Mouse (Mus musculus) ES-E14 (cell line): ENCODE measurements around the gene Bmp6. TPM values are rescaled to one million over a fixed set of nuclear protein-coding genes. Genes with fewer than 3 reads are reported as not detected.

Experiments used
- DNase-seq: peaks from one replicate; pipeline ENCODE4 v3.0.0-alpha.2; 2013; ENCODE audit warnings: low read depth, low spot score
- H3K27ac ChIP-seq: 2 replicates; pipeline ENCODE4 v1.5.1; 2012; ENCODE audit warnings: low read depth, mild to moderate bottlenecking, low read length, moderate library complexity, mixed read lengths; ENCODE audit not compliant: poor library complexity, insufficient read depth, severe bottlenecking
- H3K36me3 ChIP-seq: 2 replicates; pipeline ENCODE4 v1.6.1; 2012; ENCODE audit warnings: mild to moderate bottlenecking, low read length, moderate library complexity, mixed read lengths; ENCODE audit not compliant: control insufficient read depth, poor library complexity, insufficient read depth, severe bottlenecking
- H3K4me1 ChIP-seq, 2 experiments: fragments of 150-350 bp in 1 of 2; sonication (generic) in 1 of 2; 2 replicates each; pipeline ENCODE4 v1.6.1; 2012; ENCODE audit warnings: low read length in 2 of 2, mild to moderate bottlenecking in 1 of 2, mixed read lengths in 1 of 2; ENCODE audit not compliant: control insufficient read depth in 2 of 2, insufficient read depth in 2 of 2, poor library complexity in 1 of 2
- H3K4me3 ChIP-seq, 2 experiments: fragments of 150-350 bp in 1 of 2; sonication (generic) in 1 of 2; 2 replicates each; pipeline ENCODE4 v1.5.1; 2012; ENCODE audit warnings: low read length in 2 of 2, low read depth in 1 of 2, mild to moderate bottlenecking in 1 of 2, mixed read lengths in 1 of 2; ENCODE audit not compliant: insufficient read depth in 1 of 2, poor library complexity in 1 of 2, severe bottlenecking in 1 of 2
- H3K9ac ChIP-seq: 2 replicates; pipeline ENCODE4 v1.6.1; 2012; ENCODE audit warnings: low read depth, mild to moderate bottlenecking, low read length, mixed read lengths; ENCODE audit not compliant: poor library complexity, insufficient read depth, severe bottlenecking
- H3K9me3 ChIP-seq: fragments of 150-350 bp; sonication (generic); 2 replicates; pipeline ENCODE4 v1.6.1; 2012; ENCODE audit warnings: low read depth, mild to moderate bottlenecking, low read length; ENCODE audit not compliant: control insufficient read depth, insufficient read depth
- CHD2 ChIP-seq: IDR thresholded peaks from 2 replicates; pipeline ENCODE4 v1.6.1; 2014; ENCODE audit warnings: mild to moderate bottlenecking, low read depth, low read length, inconsistent platforms
- HCFC1 ChIP-seq: IDR thresholded peaks from 2 replicates; pipeline ENCODE4 v1.6.1; 2012; ENCODE audit warnings: low read length, inconsistent platforms, borderline replicate concordance; ENCODE audit not compliant: insufficient read depth
- MAFK ChIP-seq: IDR thresholded peaks from 2 replicates; pipeline ENCODE4 v1.6.1; 2014; ENCODE audit warnings: mild to moderate bottlenecking, low read depth, low read length, inconsistent platforms; ENCODE audit not compliant: insufficient read depth
- ZC3H11A ChIP-seq: IDR thresholded peaks from 2 replicates; pipeline ENCODE4 v1.6.1; 2012; ENCODE audit warnings: low read depth, mild to moderate bottlenecking, inconsistent platforms, low read length, borderline replicate concordance
- ZNF384 ChIP-seq: IDR thresholded peaks from 2 replicates; pipeline ENCODE4 v1.6.1; 2012; ENCODE audit warnings: low read depth, low read length, inconsistent platforms
- in situ Hi-C, 2 experiments: fragments of 600-800 bp; cut with MboI; formaldehyde crosslinking; loops; one replicate each; pipeline ENCODE4 v1.15.1; 2025; ENCODE audit warnings: low sequenced_read_pairs in 2 of 2, inconsistent platforms in 1 of 2; ENCODE audit not compliant: unreplicated experiment in 2 of 2
- total RNA-seq: library from RNA; depleted of rRNA; stranded (reverse); fragments of 300-350 nt; gene quantifications from 2 replicates; pipeline ENCODE4 v1.2.3, GENCODE M21; 2012

Bmp6 gene
- total RNA-seq, 1 experiment: 2.1 TPM

DNA sequence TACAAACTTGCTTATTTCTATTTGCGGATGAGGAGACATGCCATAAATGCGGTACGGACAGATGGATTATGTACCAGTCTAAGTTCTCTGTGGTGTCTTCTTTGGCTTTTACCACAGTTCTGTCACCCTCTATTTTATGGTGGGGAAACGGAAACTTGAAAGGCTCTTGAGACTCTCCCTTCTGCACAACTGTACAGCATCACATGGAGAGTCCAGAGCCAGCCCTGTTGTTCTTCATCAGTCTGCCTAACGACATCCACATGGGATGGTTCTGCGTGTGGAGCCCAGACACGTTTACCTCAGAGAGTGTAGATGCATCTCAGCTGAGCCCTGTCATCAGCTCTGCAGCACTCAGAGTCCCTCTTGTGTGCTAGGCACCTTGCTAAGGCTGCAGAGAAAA lies 30.3 kb upstream of the Bmp6 start:
- Histone ChIP-seq H3K4me3 (no peak overlapping the region), H3K36me3 (no peaks in the 10 kb centered on the region), H3K27ac (no peak overlapping the region), H3K9me3 (no peaks in the 10 kb centered on the region), H3K9ac (no peak overlapping the region), H3K4me1 (no peaks in the 10 kb centered on the region)
- TF ChIP-seq ZC3H11A (no peak), MAFK (no peak), ZNF384 (no peak), HCFC1 (no peak), CHD2 (no peak)
- in situ Hi-C loops: no loop called here
- no peak for DNase-seq

DNA sequence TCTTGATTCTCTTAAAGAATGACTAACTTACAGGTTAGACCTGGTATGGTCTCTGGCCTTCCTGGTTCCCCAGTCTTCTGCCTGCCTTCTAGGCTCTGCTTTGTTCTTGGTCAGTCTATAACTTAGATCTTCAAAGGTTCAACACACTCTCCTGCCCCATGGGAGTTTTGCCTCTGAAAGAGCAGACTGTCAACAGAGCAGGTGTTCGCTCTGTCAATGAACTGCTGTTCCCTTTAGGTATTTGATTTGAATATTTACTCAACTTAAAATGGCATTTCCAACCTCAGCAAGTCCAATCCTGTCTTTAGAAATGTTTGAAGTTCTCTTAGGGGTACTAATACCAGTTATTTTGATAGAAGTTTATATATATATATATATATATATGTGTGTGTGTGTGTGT lies 26.5 kb upstream of the Bmp6 start:
- H3K4me3 ChIP-seq: no peak overlapping the region
- no peaks in the 10 kb centered on the region for H3K9me3 ChIP-seq
- DNase-seq: no peak
- no peak overlapping the region for H3K27ac ChIP-seq
- TF ChIP-seq ZNF384 (no peak), ZC3H11A (no peak), MAFK (no peak), CHD2 (no peak), HCFC1 (no peak)
- no peak overlapping the region for H3K9ac ChIP-seq
- in situ Hi-C loops: no loop called here
- H3K4me1 ChIP-seq: no peaks in the 10 kb centered on the region
- H3K36me3 ChIP-seq: no peaks in the 10 kb centered on the region

DNA sequence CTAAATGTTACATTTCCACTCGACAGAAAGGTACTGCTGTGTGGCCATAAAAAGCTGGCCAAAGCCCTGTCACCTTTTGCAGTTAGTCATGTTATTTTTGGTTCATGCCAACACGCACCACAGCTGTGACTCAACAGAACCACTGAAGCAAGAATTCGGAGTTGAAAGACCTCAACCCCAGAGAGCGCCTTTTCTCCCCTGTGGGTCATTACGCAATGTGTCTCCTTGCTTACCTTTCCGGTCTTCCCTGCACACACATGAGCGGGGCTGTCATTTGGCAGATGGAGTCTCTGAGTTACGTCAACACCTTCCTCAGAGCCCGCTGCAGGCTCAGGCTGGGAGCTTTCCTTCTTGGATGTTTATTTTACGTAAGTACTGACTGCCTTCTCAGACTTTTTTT lies 24.6 kb upstream of the Bmp6 start:
- DNase-seq: no peak
- no peak overlapping the region for H3K4me3 ChIP-seq
- no peak overlapping the region for H3K9ac ChIP-seq
- TF ChIP-seq MAFK (no peak), ZNF384 (no peak), ZC3H11A (no peak), HCFC1 (no peak)
- no peaks in the 10 kb centered on the region for H3K36me3 ChIP-seq
- in situ Hi-C loops: no loop called here
- no peaks in the 10 kb centered on the region for H3K9me3 ChIP-seq
- H3K4me1 ChIP-seq: no peaks in the 10 kb centered on the region
- H3K27ac ChIP-seq: no peak overlapping the region

GRCm38 (mm10) chr13:38324452-38324851 lies 20.5 kb upstream of the Bmp6 start:
- no peaks in the 10 kb centered on the region for H3K9me3 ChIP-seq
- H3K36me3 ChIP-seq: no peaks in the 10 kb centered on the region
- H3K4me3 ChIP-seq: no peak overlapping the region
- DNase-seq: no peak
- in situ Hi-C loops: no loop called here
- TF ChIP-seq CHD2 (no peak), HCFC1 (no peak), ZNF384 (no peak), MAFK (no peak), ZC3H11A (no peak)
- no peaks in the 10 kb centered on the region for H3K4me1 ChIP-seq
- H3K27ac ChIP-seq: no peak overlapping the region
- H3K9ac ChIP-seq: no peak overlapping the region

- in situ Hi-C loops: no loop called here
- Histone ChIP-seq H3K27ac (no peak overlapping the region), H3K9ac (no peak overlapping the region), H3K4me3 (no peak overlapping the region), H3K9me3 (no peaks in the 10 kb centered on the region), H3K4me1 (no peaks in the 10 kb centered on the region), H3K36me3 (no peaks in the 10 kb centered on the region)
- TF ChIP-seq HCFC1 (no peak), MAFK (no peak), CHD2 (no peak), ZNF384 (no peak), ZC3H11A (no peak)
- no peak for DNase-seq
Measured at GRCm38 (mm10) chr13:38327377-38327776, 17.5 kb upstream of the Bmp6 start.
